Mouse (Mus musculus): Measurements from ENCODE around the gene Snx29. TPM values are rescaled to one million over a fixed set of nuclear protein-coding genes. Genes with fewer than 3 reads are reported as not detected.

Gene Snx29
- total and polyA plus RNA-seq, 2 experiments from 2014 or later, result 8.2 to 18.7 TPM

GRCm38 (mm10) chr16:11709999-11710667 lies 387.4 kb downstream of the Snx29 start:
- peaks cover 10% of the 10 kb centered on the region; the same call in 1 of the 2 replicates for H3K4me1 ChIP-seq (ENCODE audit: insufficient read depth, low read length)
- H3K4me3 ChIP-seq (ENCODE audit: low read length), result no peak overlapping the region
- no peaks in the 10 kb centered on the region for H3K36me3 ChIP-seq (ENCODE audit: insufficient read depth, low read length)
- ATAC-seq (no peak; the same call in 1 of the 2 replicates), DNase-seq (ENCODE audit: low spot score) (no peak)
- no peak overlapping the region for H3K9ac ChIP-seq (replicated peaks; ENCODE audit: low read length)
- H3K27ac ChIP-seq, result no peak overlapping the region
- no peaks in the 10 kb centered on the region for H3K9me3 ChIP-seq (ENCODE audit: low read length)
- H3K4me2 ChIP-seq (ENCODE audit: low read depth, low read length), result no peak overlapping the region
- no peaks in the 10 kb centered on the region for H3K27me3 ChIP-seq (ENCODE audit: insufficient read depth, low read length)
- 30% methylated on average over 5 of the region's 5 CpGs for WGBS
- no peak for TF ChIP-seq CTCF (IDR thresholded peaks at IDR 0.05; ENCODE audit: low read depth)

DNA sequence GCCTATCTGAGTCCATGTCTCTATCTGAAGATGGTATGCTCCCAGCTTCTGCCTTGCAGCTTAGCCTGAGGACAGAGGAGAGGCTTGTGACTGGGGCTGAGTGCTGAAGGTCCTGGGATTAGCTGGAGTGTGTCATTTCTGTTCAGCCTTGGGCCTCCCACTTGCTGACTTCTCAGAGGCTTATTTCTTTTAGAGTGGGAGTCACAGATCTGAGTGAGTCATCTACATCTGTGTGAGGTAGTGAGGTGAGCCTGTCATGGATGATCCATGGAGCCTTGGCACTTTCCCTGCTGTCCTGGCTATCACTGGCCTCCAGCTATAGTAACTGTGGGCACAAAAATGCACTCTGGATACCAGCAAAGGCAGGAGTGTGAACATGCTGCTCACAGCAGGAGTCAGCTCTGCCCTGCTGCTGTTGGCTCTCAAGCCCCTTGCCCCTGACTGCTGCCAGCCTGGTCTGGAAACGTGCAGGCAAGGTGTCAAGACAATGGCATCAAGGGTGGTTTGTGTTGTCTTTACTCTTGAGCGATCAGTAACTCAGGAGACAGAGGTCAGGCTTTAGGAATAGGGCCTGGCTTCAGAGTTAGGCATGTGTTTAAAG lies 390.7 kb downstream of the Snx29 start:
- TF ChIP-seq CTCF (IDR thresholded peaks at IDR 0.05; ENCODE audit: low read depth), result no peak
- H3K4me3 ChIP-seq (ENCODE audit: low read length), result no peak overlapping the region

GRCm38 (mm10) chr16:11716932-11717331 lies 394.2 kb downstream of the Snx29 start:
- Histone ChIP-seq H3K27ac (no peak overlapping the region), H3K4me2 (ENCODE audit: low read depth, low read length) (no peak overlapping the region), H3K27me3 (ENCODE audit: insufficient read depth, low read length) (no peaks in the 10 kb centered on the region), H3K9ac (replicated peaks; ENCODE audit: low read length) (no peak overlapping the region), H3K4me3 (ENCODE audit: low read length) (no peak overlapping the region), H3K4me1 (ENCODE audit: insufficient read depth, low read length) (peaks cover 5% of the 10 kb centered on the region; the same call in 1 of the 2 replicates), H3K36me3 (ENCODE audit: insufficient read depth, low read length) (no peaks in the 10 kb centered on the region), H3K9me3 (ENCODE audit: low read length) (no peaks in the 10 kb centered on the region)
- no peak for TF ChIP-seq CTCF (IDR thresholded peaks at IDR 0.05; ENCODE audit: low read depth)
- DNase-seq (ENCODE audit: low spot score) (no peak), ATAC-seq (no peak)
- WGBS, result 100% methylated on average over 1 of the region's 1 CpGs

More for the DNA sequence above, 390.7 kb downstream of the Snx29 start:
- H3K9ac ChIP-seq (replicated peaks; ENCODE audit: low read length), result no peak overlapping the region
- H3K4me2 ChIP-seq (ENCODE audit: low read depth, low read length), result no peak overlapping the region
- no peaks in the 10 kb centered on the region for H3K27me3 ChIP-seq (ENCODE audit: insufficient read depth, low read length)
- no peaks in the 10 kb centered on the region for H3K9me3 ChIP-seq (ENCODE audit: low read length)
- peaks cover 10% of the 10 kb centered on the region; the same call in 1 of the 2 replicates for H3K4me1 ChIP-seq (ENCODE audit: insufficient read depth, low read length)
- WGBS, result 26% methylated on average over 2 of the region's 2 CpGs
- H3K27ac ChIP-seq, result no peak overlapping the region
- peak; percentile 44; the same call in 1 of the 2 replicates for ATAC-seq
- no peaks in the 10 kb centered on the region for H3K36me3 ChIP-seq (ENCODE audit: insufficient read depth, low read length)
- no peak for DNase-seq (ENCODE audit: low spot score)

GRCm38 (mm10) chr16:11725901-11726300 lies 403.2 kb downstream of the Snx29 start:
- Histone ChIP-seq H3K9me3 (ENCODE audit: low read length) (no peaks in the 10 kb centered on the region), H3K27me3 (ENCODE audit: insufficient read depth, low read length) (no peaks in the 10 kb centered on the region), H3K4me1 (ENCODE audit: insufficient read depth, low read length) (no peaks in the 10 kb centered on the region), H3K4me2 (ENCODE audit: low read depth, low read length) (no peak overlapping the region), H3K36me3 (ENCODE audit: insufficient read depth, low read length) (no peaks in the 10 kb centered on the region), H3K4me3 (ENCODE audit: low read length) (no peak overlapping the region), H3K9ac (replicated peaks; ENCODE audit: low read length) (no peak overlapping the region), H3K27ac (no peak overlapping the region)
- no peak for TF ChIP-seq CTCF (IDR thresholded peaks at IDR 0.05; ENCODE audit: low read depth)
- no peak for ATAC-seq
- no peak for DNase-seq (ENCODE audit: low spot score)
- 85% methylated on average over 2 of the region's 2 CpGs for WGBS

DNA sequence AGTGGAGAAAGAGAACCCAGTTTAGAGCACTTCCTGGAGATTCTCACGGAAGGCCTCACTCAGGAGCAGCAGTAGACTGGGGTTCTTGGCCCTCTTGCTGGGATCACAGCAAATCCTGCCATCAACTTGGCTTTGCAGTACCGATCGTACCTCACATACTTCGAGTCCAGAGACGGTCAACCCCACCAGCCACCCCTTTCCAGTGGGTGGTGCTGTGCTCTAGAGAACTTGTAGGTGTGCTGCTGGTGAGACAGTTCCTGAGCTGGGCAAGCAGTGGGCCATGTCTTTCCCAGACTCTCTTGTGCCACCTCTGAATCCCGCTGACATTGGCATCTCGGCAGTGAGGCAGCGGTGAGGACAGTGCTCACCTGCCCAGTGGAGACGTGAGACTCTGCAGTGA lies 404.6 kb downstream of the Snx29 start:
- Histone ChIP-seq H3K9ac (replicated peaks; ENCODE audit: low read length) (no peak overlapping the region), H3K4me1 (ENCODE audit: insufficient read depth, low read length) (no peaks in the 10 kb centered on the region), H3K27ac (no peak overlapping the region), H3K36me3 (ENCODE audit: insufficient read depth, low read length) (no peaks in the 10 kb centered on the region), H3K4me2 (ENCODE audit: low read depth, low read length) (no peak overlapping the region), H3K9me3 (ENCODE audit: low read length) (no peaks in the 10 kb centered on the region), H3K4me3 (ENCODE audit: low read length) (no peak overlapping the region), H3K27me3 (ENCODE audit: insufficient read depth, low read length) (no peaks in the 10 kb centered on the region)
- ATAC-seq (peak; percentile 4; the same call in 1 of the 2 replicates), DNase-seq (ENCODE audit: low spot score) (no peak)
- WGBS, result 92% methylated on average over 9 of the region's 9 CpGs
- no peak for TF ChIP-seq CTCF (IDR thresholded peaks at IDR 0.05; ENCODE audit: low read depth)

DNA sequence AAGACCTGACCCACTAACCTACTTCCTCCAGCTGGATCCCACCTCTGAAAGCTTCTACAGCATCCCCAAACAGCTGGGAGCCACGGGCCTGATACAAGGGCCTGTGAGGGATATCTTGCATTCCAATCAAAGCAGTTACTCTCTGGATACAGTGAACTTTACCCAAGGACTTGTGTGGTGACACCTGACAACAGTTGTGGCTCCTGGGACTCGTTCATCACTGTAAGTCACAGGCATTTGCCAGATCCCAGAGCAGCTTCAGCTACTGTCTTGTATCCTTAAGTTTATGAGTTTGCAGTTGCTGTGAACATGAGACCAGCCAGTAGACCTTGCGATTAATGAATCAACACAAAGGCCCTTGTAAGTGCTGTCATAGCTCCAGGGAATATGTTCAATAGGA lies 405.4 kb downstream of the Snx29 start:
- H3K4me3 ChIP-seq (ENCODE audit: low read length), result no peak overlapping the region
- H3K27me3 ChIP-seq (ENCODE audit: insufficient read depth, low read length), result no peaks in the 10 kb centered on the region
- H3K9me3 ChIP-seq (ENCODE audit: low read length), result no peaks in the 10 kb centered on the region
- no peaks in the 10 kb centered on the region for H3K36me3 ChIP-seq (ENCODE audit: insufficient read depth, low read length)
- DNase-seq (ENCODE audit: low spot score), result no peak
- no peaks in the 10 kb centered on the region for H3K4me1 ChIP-seq (ENCODE audit: insufficient read depth, low read length)
- no peak for TF ChIP-seq CTCF (IDR thresholded peaks at IDR 0.05; ENCODE audit: low read depth)
- WGBS, result 78% methylated on average over 3 of the region's 3 CpGs
- H3K4me2 ChIP-seq (ENCODE audit: low read depth, low read length), result no peak overlapping the region
- H3K9ac ChIP-seq (replicated peaks; ENCODE audit: low read length), result no peak overlapping the region
- H3K27ac ChIP-seq, result no peak overlapping the region
- no peak for ATAC-seq

DNA sequence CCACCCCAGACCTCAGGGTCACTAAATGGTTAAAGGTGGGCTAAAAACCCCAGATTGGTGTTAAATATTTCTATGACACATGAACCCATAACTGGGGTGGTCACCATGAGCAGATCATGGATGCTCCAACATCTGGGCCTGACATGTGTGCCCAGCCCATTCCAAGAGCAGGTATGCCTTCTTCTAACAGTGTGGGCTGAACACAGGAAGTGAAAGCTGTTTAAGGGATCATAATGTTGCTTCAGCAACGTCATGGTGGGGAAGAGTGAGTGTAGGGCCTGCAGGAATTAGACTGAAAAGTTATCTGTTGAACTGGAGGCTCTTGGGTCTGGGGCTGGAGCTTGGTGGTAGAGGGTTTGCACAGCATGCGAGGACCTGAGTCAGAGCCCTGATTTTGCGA lies 405.9 kb downstream of the Snx29 start:
- Histone ChIP-seq H3K4me2 (ENCODE audit: low read depth, low read length) (no peak overlapping the region), H3K27ac (no peak overlapping the region), H3K9me3 (ENCODE audit: low read length) (no peaks in the 10 kb centered on the region), H3K9ac (replicated peaks; ENCODE audit: low read length) (no peak overlapping the region), H3K27me3 (ENCODE audit: insufficient read depth, low read length) (no peaks in the 10 kb centered on the region), H3K4me1 (ENCODE audit: insufficient read depth, low read length) (no peaks in the 10 kb centered on the region), H3K4me3 (ENCODE audit: low read length) (no peak overlapping the region), H3K36me3 (ENCODE audit: insufficient read depth, low read length) (no peaks in the 10 kb centered on the region)
- WGBS, result 80% methylated on average over 3 of the region's 3 CpGs
- DNase-seq (ENCODE audit: low spot score) (no peak), ATAC-seq (no peak)
- no peak for TF ChIP-seq CTCF (IDR thresholded peaks at IDR 0.05; ENCODE audit: low read depth)
